Comparison of ENCODE assay signal across 9 mouse cellular contexts in the genomic region with DNA sequence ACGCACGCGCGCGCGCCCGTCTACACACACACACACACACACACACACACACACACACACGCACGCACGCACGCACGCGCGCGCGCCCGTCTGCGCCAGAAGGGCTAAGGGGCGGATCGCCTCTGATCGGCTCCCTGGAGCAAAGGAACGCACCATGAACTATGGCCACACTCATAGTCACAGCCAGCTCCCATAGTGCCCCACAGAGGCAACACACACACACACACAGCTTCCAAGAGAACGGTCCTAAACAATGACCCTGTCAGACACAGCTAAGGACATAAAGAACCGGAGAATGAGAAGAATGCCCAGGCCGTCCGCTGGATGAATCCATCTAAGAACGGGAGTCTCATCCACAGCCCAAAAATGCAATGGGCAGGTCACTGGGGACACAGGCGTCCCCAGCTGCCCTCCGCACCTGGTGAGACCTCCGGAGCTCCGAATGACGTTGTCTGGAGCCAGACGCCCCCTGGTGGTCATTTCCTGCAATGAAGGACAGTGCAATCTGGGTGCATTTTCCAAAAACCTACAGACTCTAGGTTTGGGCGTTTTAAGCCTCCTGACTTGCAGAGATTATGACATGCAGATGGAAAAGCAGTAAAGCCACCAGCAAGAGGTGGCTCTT. TPM values are rescaled to one million over a fixed set of nuclear protein-coding genes. Genes with fewer than 3 reads are reported as not detected.
A peak's percentile ranks its signal among the peaks of the same experiment; 100 is the strongest.
DNase-seq lines count a peak whose midpoint lies in the region; ATAC-seq and TF ChIP-seq lines count a peak whose summit lies in the region.
"Had no signal": no experiment of that assay in that cellular context is flagged by ENCODE, and none has a peak within 500 bp of the region (broad histone marks: within the 10 kb centered on the region; RNA-seq: fewer than 3 reads in every experiment).

No protein-coding gene starts in this region.

- peak; percentile 64 to 67 for DNase-seq in adrenal gland, postnatal 4 days (ENCODE audit: low spot score in 2 of 2)
- peak; percentile 70 to 91 for DNase-seq in kidney, postnatal 36 days
- peak; percentile 79 for DNase-seq in lung, adult 2 months
- DNase-seq in thymus, postnatal 0 days (ENCODE audit: low spot score) = peak; percentile 88

- WGBS in heart, embryonic 14.5 days = 56% methylated on average over 33 of the region's 34 CpGs
- 54% methylated on average over 34 of the region's 34 CpGs for whole genome bisulfite sequencing in lung, adult 2 months
- 53% methylated on average over 34 of the region's 34 CpGs for WGBS in olfactory bulb, adult 2 months

- H3K4me3 ChIP-seq in heart, embryonic 14.5 days (ENCODE audit: control insufficient read depth in 1 of 2, insufficient read depth in 1 of 2, low read depth in 1 of 2, low read length in 2 of 2) = no peak overlapping the region
- H3K4me3 ChIP-seq in lung, adult 2 months (replicated peaks; ENCODE audit: extremely low read depth, low read depth, low read length) = no peak overlapping the region
- peak overlapping the region; percentile 26 for H3K4me3 ChIP-seq in olfactory bulb, adult 2 months (ENCODE audit: insufficient read depth, low read depth, low read length)
- H3K4me3 ChIP-seq: erythroblast, embryonic 14.5 days had no signal

- peaks cover 88% of the 10 kb centered on the region for H3K36me3 ChIP-seq in heart, embryonic 14.5 days (ENCODE audit: control insufficient read depth, insufficient read depth, low read length)

- peak; percentile 30; the same call in 1 of the 2 replicates for TF ChIP-seq POLR2A in lung, adult 2 months (IDR thresholded peaks at IDR 0.05; ENCODE audit: borderline replicate concordance, extremely low read depth, low read depth, low read length)
- no peak for TF ChIP-seq POLR2A in olfactory bulb, adult 2 months (IDR thresholded peaks at IDR 0.05; ENCODE audit: insufficient read depth, low read depth, low read length)

- 0 out of 4 replicates have a peak overlapping the region, but pooled peaks of 1 of the 2 experiments have one; percentile 19 for H3K27ac ChIP-seq in heart, embryonic 14.5 days (replicated peaks in 1 of 2; ENCODE audit: control insufficient read depth in 1 of 2, insufficient read depth in 1 of 2, low read depth in 2 of 2, low read length in 2 of 2)
- H3K27ac ChIP-seq in olfactory bulb, adult 2 months (ENCODE audit: insufficient read depth, low read depth, low read length) = peak overlapping the region; percentile 37; the same call in 1 of the 2 replicates

- no peaks in the 10 kb centered on the region for H3K9me3 ChIP-seq in heart, embryonic 14.5 days (ENCODE audit: control insufficient read depth, low read length)

- peak; percentile 73 for TF ChIP-seq CTCF in lung, adult 2 months (IDR thresholded peaks at IDR 0.05; ENCODE audit: insufficient read depth, low read length)
- peak; percentile 87 for TF ChIP-seq CTCF in olfactory bulb, adult 2 months (IDR thresholded peaks at IDR 0.05; ENCODE audit: insufficient read depth, low read depth, low read length)

- peaks cover 0 to 19% of the 10 kb centered on the region in 2 experiments; a peak in 3 of 4 replicates for H3K4me1 ChIP-seq in heart, embryonic 14.5 days (ENCODE audit: control insufficient read depth in 2 of 2, insufficient read depth in 2 of 2, low read length in 2 of 2)
- H3K4me1 ChIP-seq in lung, adult 2 months (ENCODE audit: control insufficient read depth, insufficient read depth, low read length) = peaks cover 14% of the 10 kb centered on the region
- peaks cover 22% of the 10 kb centered on the region for H3K4me1 ChIP-seq in olfactory bulb, adult 2 months (ENCODE audit: control insufficient read depth, insufficient read depth, low read length)

- no peak overlapping the region for H3K9ac ChIP-seq in heart, embryonic 14.5 days (ENCODE audit: low read length)

- peak; percentile 76 for ATAC-seq in CD4-positive, CD25-positive, alpha-beta regulatory T cell, adult 4 months
- peak; percentile 73 for ATAC-seq in erythroid progenitor cell, adult 5-6 weeks (replicated peaks; ENCODE audit: low FRiP score, poor library complexity, severe bottlenecking)
- peak; percentile 29 for ATAC-seq in heart, embryonic 14.5 days (ENCODE audit: insufficient number of reproducible peaks, insufficient read depth, low FRiP score, low read depth)

- no peaks in the 10 kb centered on the region for H3K27me3 ChIP-seq in heart, embryonic 14.5 days (ENCODE audit: control insufficient read depth, insufficient read depth, low read length)

- H3K4me2 ChIP-seq in heart, embryonic 14.5 days (ENCODE audit: low read length) = 0 out of 2 replicates have a peak overlapping the region, but pooled peaks have one; percentile 29

RNA-seq across cellular contexts. Expression of a gene that starts 25.3 kb away (rescaled TPM):
- polyA plus RNA-seq in CD4-positive, CD25-positive, alpha-beta regulatory T cell, adult 4 months (2017; shearing (Covaris generic)) = under 1 TPM in 1 of 2 experiments, not detected in 1; 0.81 TPM
- 1 to 10 TPM; 3.1 to 4.3 TPM for total RNA-seq in adrenal gland, postnatal 4 days (2021)
- not detected in 2 replicates for total RNA-seq in erythroid progenitor cell, adult 5-6 weeks (2015; ENCODE audit: low replicate concordance)
- not detected in 2 replicates for total RNA-seq in erythroid progenitor cell, adult 5-6 weeks (2017; ENCODE audit: low replicate concordance)
- polyA plus RNA-seq in heart, embryonic 14.5 days (2014; fragmentation: Nextera tagmentation; extraction: Ambion mirVana) = 2.4 and 3.8 TPM in 2 replicates
- polyA plus RNA-seq in lung, adult 2 months (2012; rRNA removed) = 0.18 and 0.54 TPM in 2 replicates
- polyA plus RNA-seq in olfactory bulb, adult 2 months (2012; ENCODE audit: insufficient read depth, insufficient read length, low replicate concordance, missing spikeins) = not detected in 2 replicates
- polyA plus RNA-seq in thymus, postnatal 0 days (2015; fragmentation: Nextera tagmentation; extraction: Ambion mirVana) = 5.3 and 6.2 TPM in 2 replicates
- polyA plus RNA-seq: erythroblast, embryonic 14.5 days had no signal

RNA-seq across cellular contexts. Expression of a gene that starts 26.6 kb away (rescaled TPM):
- polyA plus RNA-seq in CD4-positive, CD25-positive, alpha-beta regulatory T cell, adult 4 months (2017; shearing (Covaris generic)) = 1 to 10 TPM; 3.3 to 4.3 TPM
- total RNA-seq in adrenal gland, postnatal 4 days (2021) = 10 to 100 TPM; 35.8 to 37.6 TPM
- total RNA-seq in erythroid progenitor cell, adult 5-6 weeks (2015; ENCODE audit: low replicate concordance) = 1.7 and 2.2 TPM in 2 replicates
- 1.9 and 2.6 TPM in 2 replicates for total RNA-seq in erythroid progenitor cell, adult 5-6 weeks (2017; ENCODE audit: low replicate concordance)
- 6.7 and 7.3 TPM in 2 replicates for polyA plus RNA-seq in heart, embryonic 14.5 days (2014; fragmentation: Nextera tagmentation; extraction: Ambion mirVana)
- polyA plus RNA-seq in lung, adult 2 months (2012; rRNA removed) = 21.2 and 24.0 TPM in 2 replicates
- polyA plus RNA-seq in olfactory bulb, adult 2 months (2012; ENCODE audit: insufficient read depth, insufficient read length, low replicate concordance, missing spikeins) = 65.7 TPM in 1 of 2 replicates, not detected in the other
- 12.7 and 13.2 TPM in 2 replicates for polyA plus RNA-seq in thymus, postnatal 0 days (2015; fragmentation: Nextera tagmentation; extraction: Ambion mirVana)

RNA-seq across cellular contexts. Expression of a gene that starts 39.2 kb away (rescaled TPM):
- 100 to 1,000 TPM; 365 to 370 TPM for polyA plus RNA-seq in CD4-positive, CD25-positive, alpha-beta regulatory T cell, adult 4 months (2017; shearing (Covaris generic))
- 100 to 1,000 TPM; 184 to 189 TPM for total RNA-seq in adrenal gland, postnatal 4 days (2021)
- 57.3 and 58.3 TPM in 2 replicates for total RNA-seq in erythroid progenitor cell, adult 5-6 weeks (2015; ENCODE audit: low replicate concordance)
- 39.9 and 46.1 TPM in 2 replicates for total RNA-seq in erythroid progenitor cell, adult 5-6 weeks (2017; ENCODE audit: low replicate concordance)
- polyA plus RNA-seq in heart, embryonic 14.5 days (2014; fragmentation: Nextera tagmentation; extraction: Ambion mirVana) = 359 and 400 TPM in 2 replicates
- 116 and 149 TPM in 2 replicates for polyA plus RNA-seq in lung, adult 2 months (2012; rRNA removed)
- polyA plus RNA-seq in olfactory bulb, adult 2 months (2012; ENCODE audit: insufficient read depth, insufficient read length, low replicate concordance, missing spikeins) = not detected in 2 replicates
- 403 and 424 TPM in 2 replicates for polyA plus RNA-seq in thymus, postnatal 0 days (2015; fragmentation: Nextera tagmentation; extraction: Ambion mirVana)

RNA-seq across cellular contexts. Expression of a gene that starts 46.8 kb away (rescaled TPM):
- polyA plus RNA-seq in CD4-positive, CD25-positive, alpha-beta regulatory T cell, adult 4 months (2017; shearing (Covaris generic)) = 1 to 10 TPM; 7.2 to 9.5 TPM
- total RNA-seq in adrenal gland, postnatal 4 days (2021) = 10 to 100 TPM; 41.0 to 45.0 TPM
- 6.7 and 7.2 TPM in 2 replicates for total RNA-seq in erythroid progenitor cell, adult 5-6 weeks (2015; ENCODE audit: low replicate concordance)
- total RNA-seq in erythroid progenitor cell, adult 5-6 weeks (2017; ENCODE audit: low replicate concordance) = 3.6 and 4.8 TPM in 2 replicates
- 45.4 and 48.3 TPM in 2 replicates for polyA plus RNA-seq in heart, embryonic 14.5 days (2014; fragmentation: Nextera tagmentation; extraction: Ambion mirVana)
- polyA plus RNA-seq in lung, adult 2 months (2012; rRNA removed) = 66.2 and 78.8 TPM in 2 replicates
- not detected in 2 replicates for polyA plus RNA-seq in olfactory bulb, adult 2 months (2012; ENCODE audit: insufficient read depth, insufficient read length, low replicate concordance, missing spikeins)
- polyA plus RNA-seq in thymus, postnatal 0 days (2015; fragmentation: Nextera tagmentation; extraction: Ambion mirVana) = 80.0 and 85.4 TPM in 2 replicates

RNA-seq across cellular contexts. Expression of a gene that starts 59.9 kb away (rescaled TPM):
- 10 to 100 TPM; 52.0 to 56.6 TPM for polyA plus RNA-seq in CD4-positive, CD25-positive, alpha-beta regulatory T cell, adult 4 months (2017; shearing (Covaris generic))
- total RNA-seq in adrenal gland, postnatal 4 days (2021) = 10 to 100 TPM; 20.8 to 22.4 TPM
- total RNA-seq in erythroid progenitor cell, adult 5-6 weeks (2015; ENCODE audit: low replicate concordance) = 12.6 and 15.9 TPM in 2 replicates
- total RNA-seq in erythroid progenitor cell, adult 5-6 weeks (2017; ENCODE audit: low replicate concordance) = 3.3 and 24.4 TPM in 2 replicates
- 17.5 and 20.8 TPM in 2 replicates for polyA plus RNA-seq in heart, embryonic 14.5 days (2014; fragmentation: Nextera tagmentation; extraction: Ambion mirVana)
- 37.6 and 63.7 TPM in 2 replicates for polyA plus RNA-seq in lung, adult 2 months (2012; rRNA removed)
- not detected in 2 replicates for polyA plus RNA-seq in olfactory bulb, adult 2 months (2012; ENCODE audit: insufficient read depth, insufficient read length, low replicate concordance, missing spikeins)
- 19.7 and 24.5 TPM in 2 replicates for polyA plus RNA-seq in thymus, postnatal 0 days (2015; fragmentation: Nextera tagmentation; extraction: Ambion mirVana)

Comparison
In these comparisons a context has a peak if more than half of its experiments do, and no peak if none do; other contexts are left out.
1. RNA of a gene that starts 39.2 kb away (polyA plus RNA-seq): 403 to 424 TPM in thymus, postnatal 0 days, 359 to 400 TPM in heart, embryonic 14.5 days, 365 to 370 TPM in CD4-positive, CD25-positive, alpha-beta regulatory T cell, adult 4 months and 116 to 149 TPM in lung, adult 2 months; not detected in olfactory bulb, adult 2 months; every median in the first group is over 100 times any median in the second.
2. Peak in every context shown above with its lines, with median percentiles within 50 percentile points of each other: ATAC-seq and DNase-seq.